Comparison of ENCODE assay signal across 26 mouse cellular contexts in genomic region chr9:121869973-121870515, GRCm38 (mm10). TPM values are rescaled to one million over a fixed set of nuclear protein-coding genes. Genes with fewer than 3 reads are reported as not detected.
A peak's percentile ranks its signal among the peaks of the same experiment; 100 is the strongest.
DNase-seq lines count a peak whose midpoint lies in the region; ATAC-seq and TF ChIP-seq lines count a peak whose summit lies in the region.
"Had no signal": no experiment of that assay in that cellular context is flagged by ENCODE, and none has a peak within 500 bp of the region (broad histone marks: within the 10 kb centered on the region; RNA-seq: fewer than 3 reads in every experiment).

No protein-coding gene starts in this region.

- H3K4me1 ChIP-seq in forebrain, embryonic 12.5 days = 0 out of 2 replicates have a peak, but pooled peaks cover 4% of the 10 kb centered on the region
- no peaks in the 10 kb centered on the region for H3K4me1 ChIP-seq in forebrain, embryonic 16.5 days (replicated peaks; ENCODE audit: control insufficient read depth, insufficient read depth, low read length)
- H3K4me1 ChIP-seq in midbrain, embryonic 11.5 days (ENCODE audit: control insufficient read depth, insufficient read depth, low read length) = no peaks in the 10 kb centered on the region
- no peaks in the 10 kb centered on the region for H3K4me1 ChIP-seq in midbrain, embryonic 15.5 days
- H3K4me1 ChIP-seq: embryonic facial prominence, embryonic 13.5 days had no signal

- no peak overlapping the region for H3K4me3 ChIP-seq in forebrain, embryonic 12.5 days (replicated peaks)
- no peak overlapping the region for H3K4me3 ChIP-seq in forebrain, embryonic 16.5 days (replicated peaks; ENCODE audit: low read length)
- H3K4me3 ChIP-seq in midbrain, embryonic 11.5 days (ENCODE audit: low read depth, low read length) = no peak overlapping the region
- H3K4me3 ChIP-seq in midbrain, embryonic 15.5 days = no peak overlapping the region
- H3K4me3 ChIP-seq: embryonic facial prominence, embryonic 13.5 days; layer of hippocampus, adult 2 months had no signal

- peak; percentile 4 for DNase-seq in midbrain, embryonic 11.5 days (ENCODE audit: low spot score, missing footprints)
- DNase-seq in brain, embryonic 14.5 days (ENCODE audit: low read depth) = peak; percentile 65
- DNase-seq in retina, embryonic 14.5 days (ENCODE audit: low spot score) = peak; percentile 43
- no peak for DNase-seq in frontal cortex, adult 2 months (ENCODE audit: extremely low spot score in 1 of 2, low spot score in 1 of 2)
- DNase-seq in cerebellum, postnatal 25 days = no peak
- DNase-seq: adrenal gland, postnatal 25 days; cerebellum, adult 8-10 months; gastrocnemius, postnatal 25 days; kidney, adult 2 months; kidney, postnatal 10 days; left cerebral cortex, postnatal 4 days; liver; lung, postnatal 10 days; right cerebral cortex, postnatal 14 days; spleen, adult 18-20 months; thymus, adult 2 months had no signal

- H3K9ac ChIP-seq in forebrain, embryonic 12.5 days = no peak overlapping the region
- no peak overlapping the region for H3K9ac ChIP-seq in forebrain, embryonic 16.5 days (replicated peaks; ENCODE audit: low read depth, low read length)
- H3K9ac ChIP-seq in midbrain, embryonic 11.5 days (ENCODE audit: low read length) = no peak overlapping the region
- no peak overlapping the region for H3K9ac ChIP-seq in midbrain, embryonic 15.5 days
- H3K9ac ChIP-seq: embryonic facial prominence, embryonic 13.5 days had no signal

- no peak for TF ChIP-seq POLR2A in brain, embryonic 14.5 days (IDR thresholded peaks at IDR 0.05; ENCODE audit: borderline replicate concordance, extremely low read depth, insufficient read depth, insufficient read length, poor library complexity, severe bottlenecking)

- ATAC-seq in forebrain, embryonic 12.5 days (ENCODE audit: low FRiP score) = 0 out of 2 replicates have a peak, but pooled peaks have one; percentile 46
- no peak for ATAC-seq in forebrain, embryonic 16.5 days
- ATAC-seq in midbrain, embryonic 11.5 days (ENCODE audit: low FRiP score) = no peak
- ATAC-seq in midbrain, embryonic 15.5 days (replicated peaks) = no peak

- no peaks in the 10 kb centered on the region; the same call in 1 of the 2 replicates for H3K27me3 ChIP-seq in forebrain, embryonic 12.5 days
- H3K27me3 ChIP-seq in forebrain, embryonic 16.5 days (replicated peaks; ENCODE audit: control insufficient read depth, insufficient read depth, low read length) = no peaks in the 10 kb centered on the region
- H3K27me3 ChIP-seq in midbrain, embryonic 11.5 days (ENCODE audit: control insufficient read depth, insufficient read depth, low read length) = no peaks in the 10 kb centered on the region
- no peaks in the 10 kb centered on the region for H3K27me3 ChIP-seq in midbrain, embryonic 15.5 days (replicated peaks)
- H3K27me3 ChIP-seq: embryonic facial prominence, embryonic 13.5 days had no signal

- no peak for TF ChIP-seq CTCF in brain, embryonic 14.5 days (IDR thresholded peaks at IDR 0.05; ENCODE audit: borderline replicate concordance, extremely low read depth, insufficient read depth, insufficient read length)

- H3K9me3 ChIP-seq in forebrain, embryonic 12.5 days = no peaks in the 10 kb centered on the region
- no peaks in the 10 kb centered on the region for H3K9me3 ChIP-seq in forebrain, embryonic 16.5 days (ENCODE audit: control insufficient read depth, low read length)
- no peaks in the 10 kb centered on the region for H3K9me3 ChIP-seq in midbrain, embryonic 11.5 days (ENCODE audit: control insufficient read depth, low read length)
- H3K9me3 ChIP-seq in midbrain, embryonic 15.5 days = no peaks in the 10 kb centered on the region
- H3K9me3 ChIP-seq: embryonic facial prominence, embryonic 13.5 days; G1E had no signal

- H3K36me3 ChIP-seq in forebrain, embryonic 12.5 days (replicated peaks) = no peaks in the 10 kb centered on the region
- H3K36me3 ChIP-seq in forebrain, embryonic 16.5 days (ENCODE audit: control insufficient read depth, insufficient read depth) = no peaks in the 10 kb centered on the region
- no peaks in the 10 kb centered on the region for H3K36me3 ChIP-seq in midbrain, embryonic 11.5 days (ENCODE audit: control insufficient read depth, insufficient read depth, low read length)
- no peaks in the 10 kb centered on the region for H3K36me3 ChIP-seq in midbrain, embryonic 15.5 days (replicated peaks)
- H3K36me3 ChIP-seq: embryonic facial prominence, embryonic 13.5 days; G1E had no signal

- WGBS in forebrain, embryonic 12.5 days = 63% methylated on average over 4 of the region's 4 CpGs
- 45% methylated on average over 4 of the region's 4 CpGs for WGBS in forebrain, embryonic 16.5 days
- 72% methylated on average over 4 of the region's 4 CpGs for WGBS in midbrain, embryonic 11.5 days
- WGBS in midbrain, embryonic 15.5 days = 64% methylated on average over 4 of the region's 4 CpGs

- H3K27ac ChIP-seq in forebrain, embryonic 12.5 days = no peak overlapping the region
- no peak overlapping the region for H3K27ac ChIP-seq in forebrain, embryonic 16.5 days (ENCODE audit: low read length)
- H3K27ac ChIP-seq in midbrain, embryonic 11.5 days (ENCODE audit: low read depth, low read length) = no peak overlapping the region
- no peak overlapping the region for H3K27ac ChIP-seq in midbrain, embryonic 15.5 days
- H3K27ac ChIP-seq: embryonic facial prominence, embryonic 13.5 days; layer of hippocampus, adult 2 months had no signal

- H3K4me2 ChIP-seq in forebrain, embryonic 12.5 days = no peak overlapping the region
- H3K4me2 ChIP-seq in forebrain, embryonic 16.5 days (ENCODE audit: low read length) = no peak overlapping the region
- no peak overlapping the region for H3K4me2 ChIP-seq in midbrain, embryonic 11.5 days
- H3K4me2 ChIP-seq in midbrain, embryonic 15.5 days = no peak overlapping the region
- H3K4me2 ChIP-seq: embryonic facial prominence, embryonic 13.5 days had no signal

RNA-seq across cellular contexts. Expression of gene Higd1a, which starts 11.9 kb away (rescaled TPM):
- 153 and 158 TPM in 2 replicates for polyA plus RNA-seq in forebrain, embryonic 12.5 days (2016; fragmentation: Nextera tagmentation; extraction: Ambion mirVana)
- 109 and 116 TPM in 2 replicates for polyA plus RNA-seq in forebrain, embryonic 16.5 days (2015; fragmentation: Nextera tagmentation; extraction: Ambion mirVana)
- polyA plus RNA-seq in midbrain, embryonic 11.5 days (2014; fragmentation: Nextera tagmentation; extraction: Ambion mirVana) = 159 and 170 TPM in 2 replicates
- 142 and 144 TPM in 2 replicates for polyA plus RNA-seq in midbrain, embryonic 15.5 days (2015; fragmentation: Nextera tagmentation; extraction: Ambion mirVana)
- polyA plus RNA-seq in brain, embryonic 14.5 days (2012; rRNA removed) = 42.6 and 43.8 TPM in 2 replicates
- 82.0 and 93.0 TPM in 2 replicates for polyA plus RNA-seq in frontal cortex, adult 2 months (2012; rRNA removed)

RNA-seq across cellular contexts. Expression of gene Ackr2, which starts 28.1 kb away (rescaled TPM):
- 0.89 and 1.2 TPM in 2 replicates for polyA plus RNA-seq in forebrain, embryonic 12.5 days (2016; fragmentation: Nextera tagmentation; extraction: Ambion mirVana)
- polyA plus RNA-seq in forebrain, embryonic 16.5 days (2015; fragmentation: Nextera tagmentation; extraction: Ambion mirVana) = 2.6 and 3.0 TPM in 2 replicates
- polyA plus RNA-seq in midbrain, embryonic 11.5 days (2014; fragmentation: Nextera tagmentation; extraction: Ambion mirVana) = 1.6 and 1.7 TPM in 2 replicates
- polyA plus RNA-seq in midbrain, embryonic 15.5 days (2015; fragmentation: Nextera tagmentation; extraction: Ambion mirVana) = 2.8 and 3.5 TPM in 2 replicates
- polyA plus RNA-seq in brain, embryonic 14.5 days (2012; rRNA removed) = 2.1 TPM in 2 replicates
- polyA plus RNA-seq in frontal cortex, adult 2 months (2012; rRNA removed) = 2.6 and 3.3 TPM in 2 replicates
- polyA plus RNA-seq: embryonic facial prominence, embryonic 13.5 days; G1E had no signal

RNA-seq across cellular contexts. Expression of gene Ccdc13, which starts 30.8 kb away (rescaled TPM):
- polyA plus RNA-seq in forebrain, embryonic 12.5 days (2016; fragmentation: Nextera tagmentation; extraction: Ambion mirVana) = 3.1 and 3.6 TPM in 2 replicates
- polyA plus RNA-seq in forebrain, embryonic 16.5 days (2015; fragmentation: Nextera tagmentation; extraction: Ambion mirVana) = 2.8 and 4.2 TPM in 2 replicates
- 1.5 and 2.0 TPM in 2 replicates for polyA plus RNA-seq in midbrain, embryonic 11.5 days (2014; fragmentation: Nextera tagmentation; extraction: Ambion mirVana)
- 4.1 and 4.2 TPM in 2 replicates for polyA plus RNA-seq in midbrain, embryonic 15.5 days (2015; fragmentation: Nextera tagmentation; extraction: Ambion mirVana)
- polyA plus RNA-seq in brain, embryonic 14.5 days (2012; rRNA removed) = 2.7 and 2.9 TPM in 2 replicates
- 12.1 and 12.6 TPM in 2 replicates for polyA plus RNA-seq in frontal cortex, adult 2 months (2012; rRNA removed)
- polyA plus RNA-seq: liver, embryonic 16.5 days had no signal

RNA-seq across cellular contexts. Expression of gene Cyp8b1, which starts 46.1 kb away (rescaled TPM):
- polyA plus RNA-seq in forebrain, embryonic 12.5 days (2016; fragmentation: Nextera tagmentation; extraction: Ambion mirVana) = not detected in 2 replicates
- not detected in 2 replicates for polyA plus RNA-seq in forebrain, embryonic 16.5 days (2015; fragmentation: Nextera tagmentation; extraction: Ambion mirVana)
- not detected in 2 replicates for polyA plus RNA-seq in midbrain, embryonic 11.5 days (2014; fragmentation: Nextera tagmentation; extraction: Ambion mirVana)
- not detected in 2 replicates for polyA plus RNA-seq in midbrain, embryonic 15.5 days (2015; fragmentation: Nextera tagmentation; extraction: Ambion mirVana)
- polyA plus RNA-seq in brain, embryonic 14.5 days (2012; rRNA removed) = not detected in 2 replicates
- not detected in 2 replicates for polyA plus RNA-seq in frontal cortex, adult 2 months (2012; rRNA removed)
- polyA plus RNA-seq: cortical plate, adult 2 months; embryonic facial prominence, embryonic 13.5 days; G1E; hindbrain, embryonic 11.5 days; neural tube, embryonic 11.5 days had no signal

Comparison
In these comparisons a context has a peak if more than half of its experiments do, and no peak if none do; other contexts are left out.
1. DNase-seq: peak in midbrain, embryonic 11.5 days (single experiment), brain, embryonic 14.5 days (single experiment) and retina, embryonic 14.5 days (single experiment); none in frontal cortex, adult 2 months (0 of 2) and cerebellum, postnatal 25 days (0 of 2).